Mouse (Mus musculus): ENCODE results near the gene Cx3cr1. TPM values are rescaled to one million over a fixed set of nuclear protein-coding genes. Genes with fewer than 3 reads are reported as not detected.

Cx3cr1 gene
- polyA plus RNA-seq, 1 experiment: 6.4 TPM

- TF ChIP-seq CTCF (IDR thresholded peaks at IDR 0.05; ENCODE audit: borderline replicate concordance, extremely low read depth, insufficient read depth, insufficient read length) (no peak), POLR2A (IDR thresholded peaks at IDR 0.05; ENCODE audit: borderline replicate concordance, extremely low read depth, insufficient read depth, insufficient read length, poor library complexity, severe bottlenecking) (no peak)
- DNase-seq (ENCODE audit: low read depth): no peak
Observed at GRCm38 (mm10) chr9:120009226-120009841, 60.3 kb downstream of the Cx3cr1 start.

DNA sequence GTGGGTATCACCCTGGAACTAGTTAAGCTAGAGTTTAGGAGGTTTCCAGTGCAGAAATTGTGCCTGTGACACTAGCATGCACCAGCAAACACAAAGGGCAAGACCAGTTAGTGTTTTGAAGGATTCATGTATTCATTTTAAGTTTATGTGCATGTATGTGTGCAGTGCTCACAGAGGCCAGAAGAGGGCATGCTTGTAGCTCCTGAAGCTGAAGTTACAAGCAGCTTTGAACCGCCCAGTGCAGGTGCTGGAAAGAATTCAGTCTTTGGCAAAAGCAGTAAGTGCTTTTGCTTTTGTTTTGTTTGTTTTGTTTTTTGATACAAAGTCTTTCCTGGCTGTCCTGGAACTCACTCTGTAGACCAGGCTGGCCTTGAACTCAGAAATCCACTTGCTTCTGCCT is 61.8 kb downstream of the Cx3cr1 start:
- no peak for DNase-seq (ENCODE audit: low read depth)
- TF ChIP-seq POLR2A (IDR thresholded peaks at IDR 0.05; ENCODE audit: borderline replicate concordance, extremely low read depth, insufficient read depth, insufficient read length, poor library complexity, severe bottlenecking): no peak
- TF ChIP-seq CTCF (IDR thresholded peaks at IDR 0.05; ENCODE audit: borderline replicate concordance, extremely low read depth, insufficient read depth, insufficient read length): no peak

DNA sequence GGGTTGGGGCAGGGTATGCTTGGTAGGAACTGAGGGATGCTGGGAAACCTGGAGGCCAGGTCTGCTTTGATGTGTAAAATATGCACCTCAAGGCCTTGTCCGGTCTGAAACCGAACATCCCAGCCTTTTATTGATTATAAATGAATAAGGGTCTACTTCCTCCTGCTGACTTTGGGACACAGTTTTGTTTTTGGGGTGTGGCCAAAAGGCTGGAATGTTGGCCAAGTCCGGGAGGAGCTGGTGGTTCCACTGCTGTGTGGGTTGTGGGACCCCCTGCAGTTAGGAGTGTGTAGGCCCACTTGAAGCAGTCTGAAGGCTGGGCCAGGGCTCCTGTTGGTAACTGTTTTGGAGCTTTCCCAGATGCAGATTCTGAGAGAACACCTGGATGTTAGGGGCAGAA is 63.7 kb downstream of the Cx3cr1 start:
- no peak for DNase-seq (ENCODE audit: low read depth)
- TF ChIP-seq POLR2A (IDR thresholded peaks at IDR 0.05; ENCODE audit: borderline replicate concordance, extremely low read depth, insufficient read depth, insufficient read length, poor library complexity, severe bottlenecking) (no peak), CTCF (IDR thresholded peaks at IDR 0.05; ENCODE audit: borderline replicate concordance, extremely low read depth, insufficient read depth, insufficient read length) (no peak)

GRCm38 (mm10) chr9:120002893-120003292 is 66.8 kb downstream of the Cx3cr1 start:
- DNase-seq (ENCODE audit: low read depth): no peak
- TF ChIP-seq POLR2A (IDR thresholded peaks at IDR 0.05; ENCODE audit: borderline replicate concordance, extremely low read depth, insufficient read depth, insufficient read length, poor library complexity, severe bottlenecking) (no peak), CTCF (IDR thresholded peaks at IDR 0.05; ENCODE audit: borderline replicate concordance, extremely low read depth, insufficient read depth, insufficient read length) (no peak)

DNA sequence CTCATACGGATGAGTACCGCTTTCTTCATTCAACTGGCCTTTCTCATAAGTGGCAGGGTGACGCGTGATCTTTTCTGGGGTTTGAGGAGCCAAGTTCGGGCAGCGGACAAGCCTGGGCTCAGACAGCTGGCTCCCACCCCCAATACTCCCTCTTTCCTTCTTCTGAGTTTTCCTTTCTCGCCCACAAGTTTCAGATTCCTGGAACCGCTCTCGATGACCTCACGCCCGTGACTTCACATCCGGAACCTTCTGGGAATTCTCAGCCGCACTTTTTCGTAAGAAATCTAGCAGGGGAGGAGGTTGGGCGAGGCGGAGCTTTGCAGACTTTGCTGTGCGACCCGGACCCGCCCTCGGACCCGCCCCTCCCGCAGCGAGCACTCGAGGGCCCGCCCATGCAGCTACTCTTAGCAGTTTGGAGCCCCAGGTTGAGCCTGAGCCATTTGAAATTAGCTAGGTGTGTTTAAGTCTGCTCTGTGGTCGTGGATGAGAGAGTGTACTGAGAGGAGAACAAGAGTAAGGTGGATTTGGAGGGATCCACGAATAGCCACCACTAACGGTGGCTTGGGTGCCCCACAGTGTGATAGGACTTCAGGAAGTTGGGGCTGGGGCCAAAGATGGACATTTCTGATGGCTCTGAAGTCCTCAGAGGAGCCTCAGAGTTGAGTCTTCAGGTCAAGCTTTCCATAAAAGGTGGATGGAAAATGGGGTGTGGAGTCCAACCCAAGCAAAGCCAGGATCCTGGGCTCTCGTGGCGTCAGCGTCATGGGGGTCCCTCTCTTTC is 67.5 kb downstream of the Cx3cr1 start:
- no peak for TF ChIP-seq CTCF (IDR thresholded peaks at IDR 0.05; ENCODE audit: borderline replicate concordance, extremely low read depth, insufficient read depth, insufficient read length)
- no peak for TF ChIP-seq POLR2A (IDR thresholded peaks at IDR 0.05; ENCODE audit: borderline replicate concordance, extremely low read depth, insufficient read depth, insufficient read length, poor library complexity, severe bottlenecking)
- peak; percentile 82 for DNase-seq (ENCODE audit: low read depth)

DNA sequence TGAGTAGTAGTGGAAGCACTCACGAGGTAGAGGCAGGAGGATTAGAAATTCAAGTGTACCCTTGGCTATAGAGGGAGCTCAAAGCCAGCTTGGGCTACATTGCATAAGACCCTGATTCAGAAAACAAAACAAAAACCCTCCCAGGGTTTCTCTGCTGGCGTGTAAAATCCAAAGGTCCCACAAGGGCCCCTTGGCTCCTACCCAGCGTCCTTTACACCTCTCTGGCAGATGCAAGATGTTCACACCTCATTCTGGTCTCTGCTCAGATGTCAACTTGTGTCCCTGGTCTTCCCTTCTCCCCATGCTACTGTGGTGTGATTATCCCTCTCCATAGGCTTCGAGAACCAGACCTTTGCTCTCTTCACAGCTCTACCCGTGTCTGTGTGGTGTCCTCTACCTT is 68.9 kb downstream of the Cx3cr1 start:
- TF ChIP-seq CTCF (IDR thresholded peaks at IDR 0.05; ENCODE audit: borderline replicate concordance, extremely low read depth, insufficient read depth, insufficient read length): no peak
- no peak for TF ChIP-seq POLR2A (IDR thresholded peaks at IDR 0.05; ENCODE audit: borderline replicate concordance, extremely low read depth, insufficient read depth, insufficient read length, poor library complexity, severe bottlenecking)
- no peak for DNase-seq (ENCODE audit: low read depth)

DNA sequence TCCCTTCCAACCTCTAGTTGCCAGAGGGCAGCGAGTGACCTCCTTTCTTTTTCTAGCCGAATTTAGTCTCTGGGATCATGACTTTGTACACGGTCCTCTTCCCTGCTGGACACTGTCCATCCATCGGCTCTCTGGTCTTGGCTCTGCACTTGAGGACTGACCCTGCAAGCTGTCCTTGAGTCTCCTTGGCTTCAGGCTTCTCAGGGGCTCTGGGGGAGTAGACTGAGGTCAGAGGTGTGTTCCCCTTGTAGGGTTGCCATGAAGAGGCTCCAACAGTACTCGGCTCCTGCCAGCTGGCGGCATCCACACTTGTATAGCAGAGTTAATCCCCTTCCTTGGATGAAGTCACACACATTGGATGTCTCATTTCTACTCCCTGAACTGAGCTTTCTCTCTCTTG is 70.0 kb downstream of the Cx3cr1 start:
- TF ChIP-seq POLR2A (IDR thresholded peaks at IDR 0.05; ENCODE audit: borderline replicate concordance, extremely low read depth, insufficient read depth, insufficient read length, poor library complexity, severe bottlenecking): no peak
- TF ChIP-seq CTCF (IDR thresholded peaks at IDR 0.05; ENCODE audit: borderline replicate concordance, extremely low read depth, insufficient read depth, insufficient read length): no peak
- no peak for DNase-seq (ENCODE audit: low read depth)

DNA sequence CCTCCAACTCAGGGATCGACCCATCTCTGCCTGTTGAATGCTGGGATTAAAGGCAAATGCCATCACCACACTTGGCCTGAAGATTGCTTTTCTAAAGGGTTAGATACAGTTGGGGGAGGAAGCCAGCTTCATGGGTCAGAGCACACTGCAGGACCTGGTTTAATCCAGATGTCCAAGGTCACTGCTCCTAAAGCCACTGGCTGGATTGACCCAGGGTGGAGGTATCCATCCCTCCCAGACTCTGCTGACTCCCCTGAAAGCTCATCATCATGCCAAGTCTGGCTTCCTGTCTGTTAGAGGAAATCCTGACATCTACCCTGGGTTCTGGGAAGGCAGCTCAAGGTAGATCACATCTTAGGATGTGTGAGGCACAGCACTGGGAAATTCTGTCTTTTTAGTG is 70.9 kb downstream of the Cx3cr1 start:
- DNase-seq (ENCODE audit: low read depth): no peak
- TF ChIP-seq CTCF (IDR thresholded peaks at IDR 0.05; ENCODE audit: borderline replicate concordance, extremely low read depth, insufficient read depth, insufficient read length): no peak
- no peak for TF ChIP-seq POLR2A (IDR thresholded peaks at IDR 0.05; ENCODE audit: borderline replicate concordance, extremely low read depth, insufficient read depth, insufficient read length, poor library complexity, severe bottlenecking)

- no peak for TF ChIP-seq CTCF (IDR thresholded peaks at IDR 0.05; ENCODE audit: borderline replicate concordance, extremely low read depth, insufficient read depth, insufficient read length)
- TF ChIP-seq POLR2A (IDR thresholded peaks at IDR 0.05; ENCODE audit: borderline replicate concordance, extremely low read depth, insufficient read depth, insufficient read length, poor library complexity, severe bottlenecking): no peak
- no peak for DNase-seq (ENCODE audit: low read depth)
Observed at GRCm38 (mm10) chr9:119996080-119996479, 73.6 kb downstream of the Cx3cr1 start.

- TF ChIP-seq CTCF (IDR thresholded peaks at IDR 0.05; ENCODE audit: borderline replicate concordance, extremely low read depth, insufficient read depth, insufficient read length) (no peak), POLR2A (IDR thresholded peaks at IDR 0.05; ENCODE audit: borderline replicate concordance, extremely low read depth, insufficient read depth, insufficient read length, poor library complexity, severe bottlenecking) (no peak)
- no peak for DNase-seq (ENCODE audit: low read depth)
Observed at GRCm38 (mm10) chr9:119994207-119994606, 75.5 kb downstream of the Cx3cr1 start.

DNA sequence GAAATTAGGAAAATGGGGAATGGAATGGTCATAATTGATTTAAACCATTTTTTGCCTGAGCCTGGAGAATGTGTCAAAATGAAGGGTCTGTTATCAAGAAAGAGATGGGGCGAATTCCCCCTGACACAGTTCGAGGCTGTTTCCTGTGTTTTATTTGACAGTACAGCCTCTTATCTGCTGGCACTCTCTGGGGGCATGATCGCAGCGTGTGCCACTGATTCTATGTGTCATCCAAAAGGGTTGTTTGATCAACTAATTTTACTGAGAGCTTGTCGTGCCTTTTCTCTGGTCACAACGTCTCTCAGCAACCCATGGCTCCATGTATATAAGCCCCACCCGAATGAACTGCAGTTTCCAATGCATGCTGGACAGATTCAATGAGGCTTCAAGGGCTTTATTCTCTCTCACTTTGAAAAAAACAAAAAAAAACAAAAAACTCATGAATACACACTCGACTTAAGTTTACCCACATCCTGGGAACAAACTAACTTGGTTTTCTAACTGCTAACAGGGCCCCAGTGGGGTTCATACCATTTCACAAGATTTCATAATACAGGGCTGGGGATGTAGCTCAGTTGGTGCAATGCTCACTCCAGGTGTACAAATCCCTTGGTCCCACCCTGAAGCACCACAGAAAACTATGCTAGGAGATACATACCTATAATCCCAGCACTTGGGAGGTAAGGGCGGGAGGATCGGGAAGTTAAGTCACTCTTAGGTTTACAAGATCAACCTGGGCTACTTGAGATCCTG is 76.4 kb downstream of the Cx3cr1 start:
- DNase-seq (ENCODE audit: low read depth): no peak
- TF ChIP-seq POLR2A (IDR thresholded peaks at IDR 0.05; ENCODE audit: borderline replicate concordance, extremely low read depth, insufficient read depth, insufficient read length, poor library complexity, severe bottlenecking) (no peak), CTCF (IDR thresholded peaks at IDR 0.05; ENCODE audit: borderline replicate concordance, extremely low read depth, insufficient read depth, insufficient read length) (no peak)

All from brain, embryonic 14.5 days (tissue).